Mouse (Mus musculus) right cerebral cortex, adult 2 months (tissue): ENCODE data around the gene Gm11444.

Source experiments
- DNase-seq, 2 experiments: peaks; one replicate each; pipeline ENCODE4 v3.0.0; 2021 to 2022; ENCODE audit warnings: low spot score in 2 of 2

Gm11444 gene

GRCm38 (mm10) chr11:85850233-85850632 lies at the start of gene Gm11444:
TSS of gene Gm11444 (minus strand) at chr11:85850333.
- DNase-seq: no peak

- DNase-seq: no peak
These were observed 46.3 kb upstream of the Gm11444 start for GRCm38 (mm10) chr11:85896335-85896985.

GRCm38 (mm10) chr11:85894731-85895545 lies 44.8 kb upstream of the Gm11444 start:
- no peak for DNase-seq

GRCm38 (mm10) chr11:85894136-85894530 lies 44.0 kb upstream of the Gm11444 start:
- no peak for DNase-seq

GRCm38 (mm10) chr11:85893400-85894135 lies 43.4 kb upstream of the Gm11444 start:
- no peak for DNase-seq

GRCm38 (mm10) chr11:85892771-85893170 lies 42.6 kb upstream of the Gm11444 start:
- DNase-seq: no peak

GRCm38 (mm10) chr11:85891692-85892040 lies 41.5 kb upstream of the Gm11444 start:
- no peak for DNase-seq

GRCm38 (mm10) chr11:85891010-85891691 lies 41.0 kb upstream of the Gm11444 start:
- DNase-seq: no peak

GRCm38 (mm10) chr11:85890563-85890845 lies 40.4 kb upstream of the Gm11444 start:
- no peak for DNase-seq

- no peak for DNase-seq
These were observed 39.8 kb upstream of the Gm11444 start for GRCm38 (mm10) chr11:85889730-85890562.

GRCm38 (mm10) chr11:85889056-85889729 lies 39.1 kb upstream of the Gm11444 start:
- DNase-seq: no peak

GRCm38 (mm10) chr11:85888451-85888961 lies 38.4 kb upstream of the Gm11444 start:
- DNase-seq: no peak

GRCm38 (mm10) chr11:85887801-85888450 lies 37.8 kb upstream of the Gm11444 start:
- DNase-seq: no peak

- DNase-seq: no peak
These were observed 37.1 kb upstream of the Gm11444 start for GRCm38 (mm10) chr11:85887273-85887672.

GRCm38 (mm10) chr11:85886429-85886785 lies 36.3 kb upstream of the Gm11444 start:
- no peak for DNase-seq

- no peak for DNase-seq
These were observed 35.7 kb upstream of the Gm11444 start, which contains the start of gene Tbx4 for GRCm38 (mm10) chr11:85885665-85886428. TSS of gene Tbx4 (plus strand) at chr11:85886422.

- no peak for DNase-seq
These were observed 34.4 kb upstream of the Gm11444 start for GRCm38 (mm10) chr11:85884498-85884897.

- no peak for DNase-seq
These were observed 26.1 kb upstream of the Gm11444 start for GRCm38 (mm10) chr11:85876059-85876788.

- no peak for DNase-seq
These were observed 14.2 kb upstream of the Gm11444 start for GRCm38 (mm10) chr11:85864363-85864762.
